Mouse (Mus musculus) intestine, postnatal 0 days (tissue): ENCODE measurements around the gene Phlda2. TPM values are rescaled to one million over a fixed set of nuclear protein-coding genes. Genes with fewer than 3 reads are reported as not detected.
"Not testable (repeated sequence)": the region's sequence is repeated elsewhere in the genome, so short reads cannot be mapped to it uniquely, and the experiment has no call there.

Experiments used
- ATAC-seq: fragments of 200-750 bp; cut with Nextera tagmentation; 2 replicates; pipeline ENCODE4 v1.8.0; 2017; ENCODE audit warnings: mild to moderate bottlenecking, moderate TSS enrichment, moderate library complexity
- H3K27ac ChIP-seq: fragments of 300-500 bp; sonication (generic); 2 replicates; pipeline ENCODE4 v1.5.1; 2014; ENCODE audit warnings: mild to moderate bottlenecking, low read depth, low read length, moderate library complexity
- H3K27me3 ChIP-seq: fragments of 300-500 bp; sonication (generic); replicated peaks from 2 replicates; pipeline ENCODE4 v1.6.1; 2014; ENCODE audit warnings: low read length, mixed read lengths; ENCODE audit not compliant: control insufficient read depth, insufficient read depth
- H3K36me3 ChIP-seq: fragments of 300-500 bp; sonication (generic); 2 replicates; pipeline ENCODE4 v1.6.1; 2014; ENCODE audit warnings: mild to moderate bottlenecking, moderate library complexity; ENCODE audit not compliant: control insufficient read depth, insufficient read depth
- H3K4me1 ChIP-seq: fragments of 300-500 bp; sonication (generic); replicated peaks from 2 replicates; pipeline ENCODE4 v1.6.1; 2014; ENCODE audit warnings: antibody characterized with exemption, low read length, mixed read lengths; ENCODE audit not compliant: control insufficient read depth, insufficient read depth
- H3K4me2 ChIP-seq: fragments of 300-500 bp; sonication (generic); replicated peaks from 2 replicates; pipeline ENCODE4 v1.6.1; 2014; ENCODE audit warnings: low read depth, mild to moderate bottlenecking, moderate library complexity
- H3K4me3 ChIP-seq: fragments of 300-500 bp; sonication (generic); 2 replicates; pipeline ENCODE4 v1.5.1; 2014; ENCODE audit warnings: low read depth, low read length
- H3K9ac ChIP-seq: fragments of 300-500 bp; sonication (generic); 2 replicates; pipeline ENCODE4 v1.6.1; 2014; ENCODE audit warnings: mild to moderate bottlenecking, low read depth, low read length
- H3K9me3 ChIP-seq: fragments of 300-500 bp; sonication (generic); 2 replicates; pipeline ENCODE4 v1.6.1; 2016; ENCODE audit warnings: mixed run types; ENCODE audit not compliant: control insufficient read depth
- CTCF ChIP-seq: sonication (generic); IDR thresholded peaks from 2 replicates; pipeline ENCODE4 v1.5.1; 2016; ENCODE audit warnings: low read depth, mild to moderate bottlenecking, control low read depth, antibody characterized with exemption, moderate library complexity
- WGBS: fragments of 180-500 bp; shearing (Covaris S2); extraction: QIAGEN DNeasy Blood & Tissue Kit; methylation state at CpG from one replicate; pipeline ENCODE4 v1.1.7; 2014; 5-methylcytosine and 5-hydroxymethylcytosine counted together
- polyA plus RNA-seq: library from polyadenylated mRNA; unstranded; fragments of >200 nt; fragmentation: Nextera tagmentation; extraction: Ambion mirVana; gene quantifications from 2 replicates; pipeline ENCODE4 v1.2.1, GENCODE M21; 2015

Phlda2 gene
- polyA plus RNA-seq, 1 experiment from 2014 or later = 1.3 TPM

GRCm38 (mm10) chr7:143544368-143544767, 41.4 kb upstream of the Phlda2 start:
- Histone ChIP-seq H3K27me3 (no peaks in the 10 kb centered on the region), H3K4me1 (no peaks in the 10 kb centered on the region; the same call in 1 of the 2 replicates), H3K9me3 (no peaks in the 10 kb centered on the region), H3K36me3 (0 out of 2 replicates have a peak, but pooled peaks cover 1% of the 10 kb centered on the region), H3K4me3 (no peak overlapping the region), H3K4me2 (no peak overlapping the region), H3K27ac (no peak overlapping the region), H3K9ac (no peak overlapping the region)
- peak; percentile 76 for TF ChIP-seq CTCF
- WGBS = 92% methylated on average over 2 of the region's 2 CpGs
- ATAC-seq = no peak

- H3K27ac ChIP-seq = no peak overlapping the region
- no peaks in the 10 kb centered on the region for H3K9me3 ChIP-seq
- no peak overlapping the region for H3K9ac ChIP-seq
- H3K4me3 ChIP-seq = no peak overlapping the region
- no peak for TF ChIP-seq CTCF
- H3K27me3 ChIP-seq = no peaks in the 10 kb centered on the region
- H3K36me3 ChIP-seq = peaks cover 55% of the 10 kb centered on the region
- no peak for ATAC-seq
- no peaks in the 10 kb centered on the region; the same call in 1 of the 2 replicates for H3K4me1 ChIP-seq
- no peak overlapping the region for H3K4me2 ChIP-seq
- WGBS = 61% methylated on average over 1 of the region's 1 CpGs
Observed at GRCm38 (mm10) chr7:143538671-143539070, 35.7 kb upstream of the Phlda2 start.

- H3K9me3 ChIP-seq, H3K27ac ChIP-seq, ATAC-seq, H3K4me1 ChIP-seq, H3K4me2 ChIP-seq, H3K9ac ChIP-seq, H3K27me3 ChIP-seq, H3K4me3 ChIP-seq: not testable (repeated sequence)
- H3K36me3 ChIP-seq = peaks cover 60% of the 10 kb centered on the region
- 70% methylated on average over 6 of the region's 6 CpGs for WGBS
Observed at GRCm38 (mm10) chr7:143538229-143538628, 35.3 kb upstream of the Phlda2 start.

GRCm38 (mm10) chr7:143536251-143536650, 33.3 kb upstream of the Phlda2 start:
- H3K27me3 ChIP-seq = no peaks in the 10 kb centered on the region
- no peak for TF ChIP-seq CTCF
- peaks cover 77% of the 10 kb centered on the region for H3K36me3 ChIP-seq
- H3K4me1 ChIP-seq = no peaks in the 10 kb centered on the region
- no peak overlapping the region for H3K9ac ChIP-seq
- no peak overlapping the region for H3K4me2 ChIP-seq
- no peak overlapping the region for H3K4me3 ChIP-seq
- no peak overlapping the region for H3K27ac ChIP-seq
- no peaks in the 10 kb centered on the region for H3K9me3 ChIP-seq
- ATAC-seq = no peak
- 86% methylated on average over 3 of the region's 3 CpGs for WGBS

GRCm38 (mm10) chr7:143533284-143533683, 30.3 kb upstream of the Phlda2 start:
- no peak overlapping the region for H3K4me2 ChIP-seq
- no peak overlapping the region for H3K9ac ChIP-seq
- ATAC-seq = no peak
- H3K9me3 ChIP-seq = no peaks in the 10 kb centered on the region
- H3K27me3 ChIP-seq = no peaks in the 10 kb centered on the region
- no peak for TF ChIP-seq CTCF
- no peak overlapping the region for H3K27ac ChIP-seq
- 81% methylated on average over 2 of the region's 2 CpGs for WGBS
- peaks cover 92% of the 10 kb centered on the region for H3K36me3 ChIP-seq
- no peak overlapping the region for H3K4me3 ChIP-seq
- H3K4me1 ChIP-seq = no peaks in the 10 kb centered on the region

GRCm38 (mm10) chr7:143532410-143532809, 29.5 kb upstream of the Phlda2 start:
- Histone ChIP-seq H3K36me3 (peaks cover 92% of the 10 kb centered on the region), H3K4me3 (no peak overlapping the region), H3K27ac (no peak overlapping the region), H3K27me3 (no peaks in the 10 kb centered on the region), H3K9me3 (no peaks in the 10 kb centered on the region), H3K4me1 (no peaks in the 10 kb centered on the region), H3K4me2 (no peak overlapping the region), H3K9ac (no peak overlapping the region)
- 79% methylated on average over 1 of the region's 1 CpGs for WGBS
- no peak for TF ChIP-seq CTCF
- no peak for ATAC-seq

GRCm38 (mm10) chr7:143519333-143519732, 16.4 kb upstream of the Phlda2 start:
- peaks cover 97% of the 10 kb centered on the region for H3K36me3 ChIP-seq

More at GRCm38 (mm10) chr7:143519333-143519732, 16.4 kb upstream of the Phlda2 start:
- no peak for ATAC-seq
- Histone ChIP-seq H3K27ac (no peak overlapping the region), H3K4me2 (no peak overlapping the region), H3K4me1 (no peaks in the 10 kb centered on the region), H3K9me3 (no peaks in the 10 kb centered on the region), H3K9ac (no peak overlapping the region), H3K27me3 (no peaks in the 10 kb centered on the region), H3K4me3 (no peak overlapping the region)
- WGBS = 63% methylated on average over 4 of the region's 4 CpGs
- TF ChIP-seq CTCF = no peak
